Mouse (Mus musculus): ENCODE measurements around the gene Nutm2.

- TF ChIP-seq CTCF (IDR thresholded peaks at IDR 0.05; ENCODE audit: low read depth) (no peak), EP300 (IDR thresholded peaks at IDR 0.05; ENCODE audit: low read depth) (no peak)
Measured at GRCm38 (mm10) chr13:50424517-50424916, 42.6 kb upstream of the Nutm2 start.

Data from liver, embryonic 14.5 days (tissue).